Mouse (Mus musculus) forebrain, embryonic 11.5 days (tissue): Measurements from ENCODE around the gene Rell1. TPM values are rescaled to one million over a fixed set of nuclear protein-coding genes. Genes with fewer than 3 reads are reported as not detected.
A peak's percentile ranks its signal among the peaks of the same experiment; 100 is the strongest.

Experiments
- ATAC-seq: fragments of 200-750 bp; cut with Nextera tagmentation; replicated peaks from 2 replicates; pipeline ENCODE4 v1.8.0; 2017; ENCODE audit warnings: moderate TSS enrichment; ENCODE audit not compliant: low FRiP score
- DNase-seq: peaks from one replicate; pipeline ENCODE4 v3.0.0-alpha.2; 2017; ENCODE audit warnings: low spot score
- H3K27ac ChIP-seq: fragments of 300-500 bp; sonication (generic); 2 replicates; pipeline ENCODE4 v1.5.1; 2014; ENCODE audit warnings: low read depth, low read length
- H3K27me3 ChIP-seq: fragments of 300-500 bp; sonication (generic); 2 replicates; pipeline ENCODE4 v1.6.1; 2014; ENCODE audit warnings: mild to moderate bottlenecking, low read length, mixed read lengths; ENCODE audit not compliant: control insufficient read depth, insufficient read depth
- H3K36me3 ChIP-seq: fragments of 300-500 bp; sonication (generic); 2 replicates; pipeline ENCODE4 v1.6.1; 2014; ENCODE audit warnings: mild to moderate bottlenecking, low read length, moderate library complexity, mixed read lengths; ENCODE audit not compliant: control insufficient read depth, insufficient read depth
- H3K4me1 ChIP-seq: fragments of 300-500 bp; sonication (generic); replicated peaks from 2 replicates; pipeline ENCODE4 v1.6.1; 2014; ENCODE audit warnings: low read length, mixed read lengths; ENCODE audit not compliant: control insufficient read depth, insufficient read depth
- H3K4me2 ChIP-seq: fragments of 300-500 bp; sonication (generic); 2 replicates; pipeline ENCODE4 v1.6.1; 2014; ENCODE audit warnings: low read depth, mild to moderate bottlenecking, low read length, moderate library complexity, mixed read lengths; ENCODE audit not compliant: severe bottlenecking
- H3K4me3 ChIP-seq: fragments of 300-500 bp; sonication (generic); 2 replicates; pipeline ENCODE4 v1.5.1; 2014; ENCODE audit warnings: low read depth, low read length
- H3K9ac ChIP-seq: fragments of 300-500 bp; sonication (generic); 2 replicates; pipeline ENCODE4 v1.6.1; 2014; ENCODE audit warnings: low read length
- H3K9me3 ChIP-seq: fragments of 300-500 bp; sonication (generic); 2 replicates; pipeline ENCODE4 v1.6.1; 2016; ENCODE audit warnings: low read length, mixed read lengths; ENCODE audit not compliant: control insufficient read depth
- whole genome bisulfite sequencing: fragments of 180-500 bp; shearing (Covaris S2); extraction: QIAGEN DNeasy Blood & Tissue Kit; methylation state at CpG from one replicate; pipeline ENCODE4 v1.1.7; 2014; 5-methylcytosine and 5-hydroxymethylcytosine counted together
- polyA plus RNA-seq: library from polyadenylated mRNA; unstranded; fragments of >200 nt; fragmentation: Nextera tagmentation; extraction: Ambion mirVana; gene quantifications from 2 replicates; pipeline ENCODE4 v1.2.1, GENCODE M21; 2014

Gene Rell1
- polyA plus RNA-seq, 1 experiment from 2014 or later, result 12.2 TPM

DNA sequence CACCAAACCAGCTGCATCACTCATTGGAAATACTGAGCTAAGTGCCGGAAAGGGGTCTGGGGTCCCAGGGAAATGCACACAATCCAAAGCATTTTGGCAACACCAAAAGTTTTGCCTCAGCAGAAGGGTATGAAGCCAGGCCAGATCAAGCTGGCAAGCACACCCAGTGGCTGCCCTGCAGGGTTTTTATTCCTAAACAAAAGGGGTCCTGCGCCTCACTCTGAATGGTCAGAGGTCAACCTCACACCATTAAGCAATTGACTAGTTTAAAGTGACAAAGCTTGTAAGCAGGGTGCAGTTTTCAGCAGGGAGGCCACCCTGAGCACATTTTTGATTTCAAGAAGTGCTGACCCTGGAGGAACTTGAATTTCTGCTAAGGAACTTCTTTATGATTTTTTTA lies 2.3 kb upstream of the Rell1 start:
- no peak for ATAC-seq
- no peaks in the 10 kb centered on the region for H3K9me3 ChIP-seq
- peak; percentile 25 for DNase-seq
- H3K4me1 ChIP-seq, result peaks cover 11% of the 10 kb centered on the region; the same call in 1 of the 2 replicates
- no peak overlapping the region for H3K27ac ChIP-seq
- no peaks in the 10 kb centered on the region for H3K27me3 ChIP-seq
- no peaks in the 10 kb centered on the region for H3K36me3 ChIP-seq
- 31% methylated on average over 2 of the region's 2 CpGs for WGBS
- H3K9ac ChIP-seq, result no peak overlapping the region
- no peak overlapping the region for H3K4me2 ChIP-seq
- no peak overlapping the region for H3K4me3 ChIP-seq

DNA sequence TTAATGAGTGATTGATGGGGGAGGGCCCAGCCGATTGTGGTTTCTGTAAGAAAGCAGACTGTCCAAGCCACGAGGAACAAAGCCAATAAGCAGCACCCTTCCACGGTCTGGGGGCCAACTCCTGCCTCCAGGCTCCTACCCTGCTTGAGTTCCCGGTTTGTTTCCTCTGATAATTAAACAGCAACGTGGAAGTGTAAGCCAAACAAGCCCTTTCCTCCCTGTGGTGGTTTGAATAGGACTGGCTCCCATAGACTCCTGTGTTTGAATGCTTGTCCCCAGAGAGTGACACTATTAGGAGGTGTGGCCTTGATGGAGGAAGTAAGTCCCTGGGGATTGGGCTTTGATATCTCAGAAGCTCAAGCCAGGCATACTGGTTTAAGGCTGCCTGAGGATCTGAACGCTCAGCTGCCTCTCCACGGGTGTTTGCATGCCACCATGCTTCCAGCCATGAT lies 1.6 kb upstream of the Rell1 start:
- WGBS, result 8% methylated on average over 7 of the region's 7 CpGs
- peaks cover 11% of the 10 kb centered on the region; the same call in 1 of the 2 replicates for H3K4me1 ChIP-seq
- DNase-seq, result no peak
- H3K9ac ChIP-seq, result no peak overlapping the region; the same call in 1 of the 2 replicates
- H3K4me3 ChIP-seq, result no peak overlapping the region
- H3K9me3 ChIP-seq, result no peaks in the 10 kb centered on the region
- H3K36me3 ChIP-seq, result no peaks in the 10 kb centered on the region
- no peak overlapping the region; the same call in 1 of the 2 replicates for H3K4me2 ChIP-seq
- H3K27me3 ChIP-seq, result no peaks in the 10 kb centered on the region
- H3K27ac ChIP-seq, result peak overlapping the region; percentile 25; the same call in 1 of the 2 replicates
- no peak for ATAC-seq

DNA sequence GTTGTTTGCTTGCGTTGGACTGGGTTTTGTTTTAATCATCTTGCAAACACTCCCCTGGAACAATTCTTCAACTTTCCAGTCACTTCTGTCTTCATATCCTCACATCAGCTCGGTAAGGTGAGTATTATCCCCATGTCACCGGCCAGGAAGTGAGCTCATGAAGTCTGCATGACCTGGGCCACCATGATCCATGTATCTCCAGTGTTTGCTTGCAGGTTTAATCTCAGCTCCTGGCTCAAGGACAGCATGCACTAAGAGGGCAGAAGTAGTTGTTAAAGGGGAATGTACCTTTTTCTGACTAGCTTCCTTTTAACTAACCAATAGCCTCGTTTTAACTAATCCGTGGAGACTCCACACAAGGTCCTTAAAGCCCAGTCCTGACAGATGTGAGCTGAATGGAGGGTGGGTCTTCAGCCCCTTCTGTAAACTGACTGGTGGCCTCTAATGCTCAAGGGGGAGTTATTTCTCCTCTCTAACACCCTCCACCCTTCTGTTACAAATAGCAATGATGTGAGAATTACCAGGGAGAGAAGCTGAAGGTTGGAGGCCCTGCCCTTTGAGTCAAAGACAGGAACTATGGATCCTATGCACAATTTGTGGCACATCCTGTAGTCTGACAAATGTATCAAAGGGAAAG lies 897 bp upstream of the Rell1 start:
- no peaks in the 10 kb centered on the region for H3K9me3 ChIP-seq
- H3K27me3 ChIP-seq, result no peaks in the 10 kb centered on the region
- H3K4me2 ChIP-seq, result peak overlapping the region; percentile 83; the same call in 1 of the 2 replicates
- WGBS, result 17% methylated on average over 5 of the region's 5 CpGs
- H3K27ac ChIP-seq, result no peak overlapping the region
- no peak overlapping the region for H3K9ac ChIP-seq
- H3K4me3 ChIP-seq, result peak overlapping the region; percentile 64; the same call in 1 of the 2 replicates
- H3K36me3 ChIP-seq, result no peaks in the 10 kb centered on the region
- DNase-seq (no peak), ATAC-seq (no peak)
- peaks cover 11% of the 10 kb centered on the region; the same call in 1 of the 2 replicates for H3K4me1 ChIP-seq

DNA sequence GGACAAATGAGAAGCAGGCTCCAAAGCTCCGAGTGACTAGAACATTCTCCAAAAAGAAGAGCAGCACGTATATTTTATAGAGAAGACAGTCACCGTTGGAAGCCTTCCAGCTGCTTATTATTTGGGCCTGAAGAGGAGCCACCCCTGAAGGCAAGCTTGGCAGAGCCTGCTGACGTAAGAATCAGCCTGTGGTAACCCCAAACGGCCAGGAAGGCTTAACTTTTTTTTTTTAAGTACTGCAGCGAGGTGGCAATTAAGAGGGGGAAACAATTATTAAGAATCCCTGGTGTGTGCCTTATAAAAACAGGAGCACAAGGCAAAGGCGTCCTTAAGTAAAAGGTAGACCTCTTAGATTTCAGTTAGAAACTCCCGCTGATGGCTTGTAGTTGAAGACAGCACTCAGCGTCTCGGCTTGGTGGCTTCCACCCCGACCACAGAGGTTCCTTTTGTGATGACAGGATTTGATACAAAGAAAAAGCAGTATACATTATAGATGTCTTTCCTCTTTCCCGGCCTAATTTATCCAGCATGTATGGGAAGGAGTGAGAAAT lies 1.0 kb downstream of the Rell1 start:
- Histone ChIP-seq H3K36me3 (no peaks in the 10 kb centered on the region), H3K4me2 (peak overlapping the region; percentile 83), H3K4me3 (peak overlapping the region; percentile 64), H3K27me3 (no peaks in the 10 kb centered on the region), H3K4me1 (peaks cover 11% of the 10 kb centered on the region; the same call in 1 of the 2 replicates), H3K9me3 (no peaks in the 10 kb centered on the region), H3K27ac (no peak overlapping the region), H3K9ac (peak overlapping the region; percentile 76)
- ATAC-seq (no peak), DNase-seq (peak; percentile 54)
- WGBS, result 3% methylated on average over 12 of the region's 12 CpGs

DNA sequence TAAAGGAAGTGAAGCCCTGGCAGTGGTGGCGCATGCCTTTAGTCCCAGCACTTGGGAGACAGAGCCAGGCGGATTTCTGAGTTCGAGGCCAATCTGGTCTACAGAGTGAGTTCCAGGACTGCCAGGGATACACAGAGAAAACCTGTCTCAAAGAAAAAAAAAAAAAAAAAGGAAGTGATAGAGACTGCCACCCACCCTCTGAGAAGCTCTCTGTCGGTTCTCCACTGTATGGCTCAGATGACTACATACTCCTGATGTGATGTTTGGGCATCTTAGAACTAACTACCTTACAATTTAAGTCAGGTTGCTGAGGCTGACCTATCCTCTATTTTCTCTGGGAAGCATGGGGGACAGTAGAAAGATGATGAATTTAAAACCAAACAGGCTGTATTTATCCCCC lies 2.3 kb downstream of the Rell1 start:
- Histone ChIP-seq H3K4me3 (no peak overlapping the region), H3K4me2 (no peak overlapping the region), H3K9ac (no peak overlapping the region), H3K27ac (no peak overlapping the region), H3K27me3 (no peaks in the 10 kb centered on the region), H3K9me3 (no peaks in the 10 kb centered on the region), H3K36me3 (no peaks in the 10 kb centered on the region), H3K4me1 (peaks cover 11% of the 10 kb centered on the region; the same call in 1 of the 2 replicates)
- no peak for DNase-seq
- 87% methylated on average over 4 of the region's 4 CpGs for WGBS
- ATAC-seq, result no peak

DNA sequence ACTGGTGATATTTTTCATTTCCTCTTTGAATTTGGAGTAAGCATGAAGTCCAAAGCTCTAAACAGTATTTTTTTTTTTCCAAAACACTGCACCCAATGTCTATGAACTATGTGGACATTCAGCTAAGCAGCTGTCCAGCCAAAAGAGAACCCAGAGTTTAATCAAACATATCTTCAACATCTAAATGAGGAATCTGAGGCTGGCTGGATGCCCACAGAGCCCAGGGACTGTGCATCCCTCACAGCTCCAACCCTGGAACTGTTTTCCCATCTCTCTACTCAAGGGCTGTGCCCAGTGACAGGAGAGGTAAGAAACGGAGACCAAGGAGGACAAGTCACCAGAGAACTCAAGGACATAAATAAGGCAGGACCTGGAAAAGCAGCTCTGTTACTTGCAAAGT lies 2.8 kb downstream of the Rell1 start:
- Histone ChIP-seq H3K9me3 (no peaks in the 10 kb centered on the region), H3K4me1 (peaks cover 11% of the 10 kb centered on the region; the same call in 1 of the 2 replicates), H3K27me3 (no peaks in the 10 kb centered on the region), H3K36me3 (no peaks in the 10 kb centered on the region), H3K9ac (no peak overlapping the region), H3K4me2 (no peak overlapping the region), H3K4me3 (no peak overlapping the region), H3K27ac (no peak overlapping the region)
- DNase-seq (no peak), ATAC-seq (no peak)
- WGBS, result 90% methylated on average over 1 of the region's 1 CpGs

DNA sequence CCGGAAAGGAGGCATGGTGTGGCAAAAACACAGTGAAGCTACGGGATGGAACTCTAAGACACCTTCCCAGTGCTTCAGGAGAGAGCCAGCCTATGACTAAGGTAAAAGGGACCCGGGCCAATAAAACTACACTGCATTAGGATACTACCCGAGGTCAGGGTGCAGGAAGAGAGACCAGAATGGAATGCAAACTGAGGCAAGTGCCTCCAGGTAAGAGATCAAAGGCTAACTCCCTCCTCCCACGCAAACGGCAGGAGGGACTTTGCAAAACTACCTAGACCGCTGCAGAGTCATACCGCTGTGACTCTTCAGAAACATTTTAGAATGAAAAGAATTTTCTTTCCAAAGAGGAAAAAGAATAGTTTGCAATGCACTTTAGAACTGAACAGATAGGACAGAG lies 4.1 kb downstream of the Rell1 start:
- Histone ChIP-seq H3K4me1 (peaks cover 10% of the 10 kb centered on the region; the same call in 1 of the 2 replicates), H3K27ac (no peak overlapping the region), H3K4me3 (no peak overlapping the region), H3K36me3 (no peaks in the 10 kb centered on the region), H3K27me3 (no peaks in the 10 kb centered on the region), H3K9me3 (no peaks in the 10 kb centered on the region), H3K4me2 (no peak overlapping the region), H3K9ac (no peak overlapping the region)
- ATAC-seq (no peak), DNase-seq (no peak)
- 71% methylated on average over 8 of the region's 8 CpGs for WGBS

DNA sequence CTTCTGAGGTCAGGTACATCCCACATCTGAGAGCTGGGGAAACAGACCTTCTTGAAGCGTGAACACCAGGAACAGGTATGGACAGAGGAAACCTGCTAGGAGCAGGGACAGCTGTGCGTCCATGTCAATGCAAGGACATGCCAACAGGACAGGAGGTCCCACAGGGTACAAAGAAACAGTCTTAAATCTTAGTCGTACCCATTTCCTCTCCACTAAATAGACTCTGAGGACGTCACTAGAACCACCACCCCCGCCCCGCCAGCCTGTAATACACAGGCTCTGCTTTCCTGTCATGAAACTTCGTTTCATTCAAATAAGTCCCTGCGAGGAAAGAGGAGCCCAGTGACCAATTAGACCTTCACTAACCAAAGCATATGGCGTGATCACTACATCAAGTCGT lies 7.0 kb downstream of the Rell1 start:
- ATAC-seq (no peak), DNase-seq (no peak)
- Histone ChIP-seq H3K36me3 (no peaks in the 10 kb centered on the region), H3K9ac (no peak overlapping the region), H3K9me3 (no peaks in the 10 kb centered on the region), H3K27me3 (no peaks in the 10 kb centered on the region), H3K4me1 (no peaks in the 10 kb centered on the region), H3K4me3 (no peak overlapping the region), H3K27ac (no peak overlapping the region), H3K4me2 (no peak overlapping the region)
- 90% methylated on average over 10 of the region's 10 CpGs for WGBS

DNA sequence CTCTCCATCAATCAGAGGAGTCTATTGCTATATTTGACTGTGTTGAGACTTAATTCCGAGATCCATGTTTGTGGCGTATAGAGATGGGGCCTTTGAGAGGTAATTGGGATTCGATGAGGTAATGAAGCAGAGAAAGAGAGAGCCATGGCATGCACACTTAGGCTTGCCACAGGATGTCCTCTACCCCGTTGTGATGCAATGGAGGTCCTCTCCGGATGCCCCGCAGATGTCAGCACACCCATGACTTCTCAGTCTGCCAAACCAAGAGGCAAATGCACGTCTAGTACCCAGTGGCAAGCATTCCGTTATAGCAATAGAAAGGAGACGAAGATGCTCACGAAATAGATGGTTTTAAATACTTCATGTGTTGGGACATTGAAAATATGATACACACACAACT lies 8.1 kb downstream of the Rell1 start:
- H3K4me3 ChIP-seq, result no peak overlapping the region
- no peak overlapping the region for H3K4me2 ChIP-seq
- H3K4me1 ChIP-seq, result no peaks in the 10 kb centered on the region
- 91% methylated on average over 10 of the region's 10 CpGs for WGBS
- ATAC-seq (no peak), DNase-seq (no peak)
- no peak overlapping the region for H3K27ac ChIP-seq
- H3K9me3 ChIP-seq, result no peaks in the 10 kb centered on the region
- no peaks in the 10 kb centered on the region for H3K27me3 ChIP-seq
- no peaks in the 10 kb centered on the region for H3K36me3 ChIP-seq
- no peak overlapping the region for H3K9ac ChIP-seq
